Mouse (Mus musculus) layer of hippocampus, adult 9-11 months (tissue): ENCODE data around the gene Btnl6.
"Not testable (repeated sequence)": the region's sequence is repeated elsewhere in the genome, so short reads cannot be mapped to it uniquely, and the experiment has no call there.

ENCODE experiments used
- DNase-seq: peaks from one replicate; pipeline ENCODE4 v3.0.0; 2022

Btnl6 gene

DNA sequence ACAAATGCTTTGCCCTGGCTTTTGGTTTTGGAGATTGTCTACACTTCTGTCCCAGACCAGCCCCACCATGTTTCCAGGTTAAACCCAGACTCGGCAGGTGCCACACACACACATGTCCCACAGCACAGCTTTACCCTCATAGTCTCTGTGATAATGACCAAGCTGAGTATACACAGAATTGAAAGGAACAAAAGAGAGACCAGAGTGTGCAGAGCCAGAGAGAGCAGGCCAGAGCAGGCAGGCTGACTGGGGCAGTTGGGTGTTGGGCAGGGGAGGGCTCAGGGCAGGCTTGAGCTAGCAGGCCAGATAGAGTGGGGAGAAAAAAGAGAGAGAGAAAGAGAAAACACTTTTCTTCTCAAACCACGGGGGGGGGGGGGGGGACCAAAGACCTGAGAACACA, 20.6 kb downstream of the Btnl6 start:
- no peak for DNase-seq

DNA sequence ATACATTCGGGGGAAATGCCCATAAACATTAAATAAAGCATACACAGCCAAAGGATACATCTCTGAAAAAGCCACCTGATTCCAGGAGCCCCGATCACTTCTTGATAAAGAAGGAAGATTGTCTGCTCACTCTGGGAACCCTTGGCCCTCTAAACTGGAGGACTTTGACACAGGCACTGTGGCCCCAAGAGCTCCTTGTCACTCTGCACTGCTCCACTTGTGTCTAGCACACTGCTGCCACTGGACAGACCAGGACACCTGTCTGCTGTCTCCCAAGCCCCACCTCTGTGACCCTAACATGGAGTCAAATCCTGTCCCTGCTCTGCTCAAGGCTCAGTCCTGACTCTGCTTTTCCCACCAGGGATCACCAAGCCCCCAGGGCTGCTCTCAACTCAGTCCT, 22.0 kb downstream of the Btnl6 start:
- DNase-seq: not testable (repeated sequence)

DNA sequence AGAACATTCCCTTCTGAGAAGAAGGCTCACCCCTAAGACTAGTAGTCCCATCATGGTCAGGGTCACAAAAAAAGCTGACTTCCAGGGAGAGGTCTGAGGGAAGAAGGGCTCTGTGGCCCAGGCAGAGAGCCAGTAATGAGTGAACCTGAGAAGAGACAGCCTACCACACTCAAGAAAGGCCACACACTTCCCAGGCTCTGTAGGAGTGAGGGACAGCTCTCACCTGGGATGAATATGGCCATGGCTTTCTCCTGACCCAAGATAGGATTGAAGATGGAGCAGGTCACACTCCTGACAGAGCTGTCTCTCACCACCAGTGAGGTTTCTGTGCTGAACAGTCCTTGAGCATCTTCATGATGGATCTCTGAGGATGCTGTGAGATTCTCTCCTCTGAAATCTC, 24.4 kb downstream of the Btnl6 start:
- no peak for DNase-seq

DNA sequence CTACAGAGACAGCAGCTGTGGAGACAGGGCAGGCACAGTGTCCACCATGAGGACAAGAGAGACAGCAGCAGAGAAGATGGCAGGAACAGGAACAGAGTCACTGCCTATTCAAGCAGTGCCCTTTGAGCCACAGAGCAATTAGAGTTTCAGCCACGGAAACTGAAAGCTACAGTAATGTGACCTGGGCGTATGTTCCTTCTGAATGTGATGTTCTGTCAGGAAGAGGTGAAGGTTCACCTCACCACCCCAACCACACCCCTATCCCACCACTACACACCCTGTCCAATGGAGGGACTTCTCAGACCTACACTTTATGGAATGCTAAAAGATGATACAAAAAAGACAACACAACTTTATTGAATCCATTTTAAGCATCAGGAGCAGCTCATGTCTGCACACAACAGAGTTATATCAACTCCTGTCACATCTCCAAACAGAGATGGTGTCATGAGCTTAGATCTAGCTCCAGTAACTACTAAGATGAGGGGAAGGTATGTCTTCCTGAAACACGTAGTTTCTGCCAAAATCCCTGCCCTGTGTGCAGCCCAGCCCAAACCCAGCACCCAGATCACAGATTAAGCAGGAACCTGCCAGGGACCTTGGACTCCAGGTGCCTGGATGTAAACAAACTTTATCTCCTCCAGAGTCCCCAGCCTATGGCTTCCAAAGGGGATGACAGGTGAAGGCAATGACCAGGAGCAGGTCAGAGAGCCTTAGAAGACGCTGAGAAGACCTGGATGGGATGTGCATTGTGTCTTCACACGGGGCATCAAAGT, 39.7 kb downstream of the Btnl6 start, which contains the start of gene Btnl4:
Gene Btnl4, minus strand, starts transcription at position 81 of the 776 bp plus-strand sequence.
- not testable (repeated sequence) for DNase-seq

DNA sequence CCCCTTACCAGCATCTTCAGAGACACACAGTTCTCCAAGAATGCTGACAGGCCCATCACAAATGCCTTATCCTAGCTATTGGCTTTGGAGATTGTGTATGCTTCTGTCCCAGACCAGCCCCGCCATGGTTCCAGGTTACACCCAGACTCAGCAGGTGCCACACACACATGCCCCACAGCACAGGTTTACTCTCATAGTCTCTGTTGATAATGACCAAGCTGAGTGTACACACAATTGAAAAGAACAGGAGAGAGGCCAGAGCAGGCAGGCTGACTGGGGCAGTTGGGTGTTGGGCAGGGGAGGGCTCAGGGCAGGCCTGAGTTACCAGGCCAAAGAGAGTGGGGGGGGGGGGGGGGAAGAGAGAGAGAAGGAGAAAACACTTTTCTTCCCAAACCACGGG, 40.7 kb downstream of the Btnl6 start:
- DNase-seq: no peak

DNA sequence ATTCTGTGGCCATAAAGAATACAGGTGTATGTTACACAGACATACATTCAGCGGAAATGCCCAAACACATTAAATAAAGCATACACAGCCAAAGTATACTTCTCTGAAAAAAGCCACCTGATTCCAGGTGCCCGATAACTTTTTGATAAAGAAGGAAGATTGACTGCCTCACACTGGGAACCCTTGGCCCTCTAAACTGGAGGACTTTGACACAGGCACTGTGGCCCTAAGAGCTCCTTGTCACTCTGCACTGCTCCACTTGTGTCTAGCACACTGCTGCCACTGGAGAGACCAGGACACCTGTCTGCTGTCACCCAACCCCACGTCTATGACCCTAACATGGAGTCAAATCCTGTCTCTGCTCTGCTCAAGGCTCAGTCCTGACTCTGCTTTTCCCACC, 42.1 kb downstream of the Btnl6 start:
- no peak for DNase-seq

DNA sequence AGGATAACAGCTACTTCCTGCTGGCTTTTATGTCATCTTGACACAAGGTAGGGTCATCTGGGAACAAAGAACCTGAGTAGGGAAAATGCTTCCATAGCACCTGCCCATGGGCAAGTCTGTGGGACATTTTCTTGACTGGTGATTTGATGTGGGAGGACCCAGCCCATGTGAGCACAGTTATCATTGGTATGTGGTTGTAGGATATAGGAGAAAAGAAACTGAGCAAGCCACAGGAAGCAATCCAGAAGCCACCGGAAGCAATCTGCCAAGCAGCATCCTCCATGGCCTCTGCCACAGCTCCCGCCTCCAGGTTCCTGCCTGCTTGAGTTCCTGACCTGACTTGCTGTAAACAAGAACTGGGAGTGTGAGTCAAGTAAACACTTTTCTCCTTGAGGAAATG, 46.7 kb downstream of the Btnl6 start:
- no peak for DNase-seq

DNA sequence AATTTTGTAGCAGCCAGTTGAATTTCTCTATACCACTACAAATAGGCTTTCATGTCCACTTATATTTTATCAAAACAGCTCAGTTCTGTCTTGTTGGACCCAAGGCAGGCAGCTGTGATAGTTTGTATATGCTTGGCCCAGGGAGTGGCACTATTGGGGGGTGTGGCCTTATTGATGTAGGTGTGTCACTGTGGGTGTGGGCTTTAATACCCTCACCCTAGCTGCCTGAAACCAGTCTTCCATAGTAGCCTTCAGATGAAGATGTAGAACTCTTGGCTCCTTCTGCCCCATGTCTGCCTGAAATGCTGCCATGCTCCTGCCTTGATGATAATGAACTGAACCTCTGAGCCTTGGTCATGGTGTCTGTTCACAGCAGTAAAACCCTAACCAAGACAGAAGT, 51.2 kb downstream of the Btnl6 start:
- DNase-seq: not testable (repeated sequence)

DNA sequence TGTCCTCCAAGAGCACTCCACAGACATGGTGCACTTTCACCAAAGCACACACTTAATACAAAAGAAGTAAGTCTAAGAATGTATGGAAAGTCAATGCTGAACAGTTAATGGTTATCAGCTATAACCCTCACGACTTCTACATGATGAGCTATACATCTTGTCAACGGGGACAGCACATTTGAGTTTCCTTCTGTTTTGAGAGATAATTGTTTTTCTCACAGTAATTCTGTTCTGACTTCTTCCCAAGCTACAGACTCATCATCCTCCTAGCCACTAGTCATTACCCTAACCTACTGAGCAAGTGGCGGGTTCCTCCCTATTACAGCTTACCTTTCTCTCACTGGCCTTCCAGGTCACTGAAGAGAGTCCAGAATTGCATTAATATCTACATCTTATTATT, 57.9 kb downstream of the Btnl6 start:
- no peak for DNase-seq
